Mouse (Mus musculus) liver, embryonic 14.5 days (tissue): ENCODE results near the gene Itfg2. TPM values are rescaled to one million over a fixed set of nuclear protein-coding genes. Genes with fewer than 3 reads are reported as not detected.

ENCODE experiments used
- ATAC-seq: fragments of 200-750 bp; cut with Nextera tagmentation; 2 replicates; pipeline ENCODE4 v1.8.0; 2017; ENCODE audit warnings: moderate number of reproducible peaks, mild to moderate bottlenecking, moderate library complexity; ENCODE audit not compliant: insufficient read depth
- DNase-seq, 3 experiments: peaks; one replicate each; pipeline ENCODE4 v3.0.0-alpha.2; 2012 to 2013; ENCODE audit warnings: low read depth in 3 of 3, low spot score in 3 of 3
- H3K27ac ChIP-seq: fragments of 300-500 bp; sonication (generic); 2 replicates; pipeline ENCODE4 v1.5.1; 2014; ENCODE audit warnings: moderate library complexity, mild to moderate bottlenecking, control low read depth, inconsistent platforms
- H3K27me3 ChIP-seq: fragments of 300-500 bp; sonication (generic); 2 replicates; pipeline ENCODE4 v1.6.1; 2014; ENCODE audit warnings: mild to moderate bottlenecking, low read length, moderate library complexity; ENCODE audit not compliant: control insufficient read depth, insufficient read depth
- H3K36me3 ChIP-seq: fragments of 300-500 bp; sonication (generic); replicated peaks from 2 replicates; pipeline ENCODE4 v1.6.1; 2014; ENCODE audit warnings: low read depth; ENCODE audit not compliant: control insufficient read depth, insufficient read depth
- H3K4me1 ChIP-seq, 2 experiments: fragments of 200-500 bp in 1 of 2; fragments of 300-500 bp in 1 of 2; sonication (generic) in 1 of 2; replicated peaks; 2 replicates each; pipeline ENCODE4 v1.6.1; 2012 to 2014; ENCODE audit warnings: antibody characterized with exemption in 1 of 2, inconsistent platforms in 1 of 2, low read length in 1 of 2; ENCODE audit not compliant: control insufficient read depth in 2 of 2, insufficient read depth in 2 of 2
- H3K4me2 ChIP-seq: fragments of 300-500 bp; sonication (generic); 2 replicates; pipeline ENCODE4 v1.6.1; 2014; ENCODE audit warnings: low read depth, mild to moderate bottlenecking, control low read depth, moderate library complexity
- H3K4me3 ChIP-seq, 2 experiments: fragments of 200-500 bp in 1 of 2; fragments of 300-500 bp in 1 of 2; sonication (generic) in 1 of 2; 2 replicates each; pipeline ENCODE4 v1.5.1; 2012 to 2014; ENCODE audit warnings: low read depth in 2 of 2, low read length in 2 of 2, mild to moderate bottlenecking in 2 of 2, control low read depth in 1 of 2, inconsistent platforms in 1 of 2, moderate library complexity in 1 of 2; ENCODE audit not compliant: insufficient read depth in 1 of 2
- H3K9ac ChIP-seq: fragments of 300-500 bp; sonication (generic); replicated peaks from 2 replicates; pipeline ENCODE4 v1.6.1; 2014; ENCODE audit warnings: mild to moderate bottlenecking, control low read depth, moderate library complexity
- H3K9me3 ChIP-seq: fragments of 300-500 bp; sonication (generic); 2 replicates; pipeline ENCODE4 v1.6.1; 2016; ENCODE audit warnings: low read length, mixed read lengths; ENCODE audit not compliant: control insufficient read depth
- CTCF ChIP-seq: IDR thresholded peaks from 2 replicates; pipeline ENCODE4 v1.5.1; 2016; ENCODE audit warnings: antibody characterized with exemption, low read depth, control low read depth
- EP300 ChIP-seq: IDR thresholded peaks from 2 replicates; pipeline ENCODE4 v1.6.1; 2016; ENCODE audit warnings: antibody characterized with exemption, low read depth
- WGBS: fragments of 180-500 bp; shearing (Covaris S2); extraction: QIAGEN DNeasy Blood & Tissue Kit; methylation state at CpG from one replicate; pipeline ENCODE4 v1.1.7; 2014; ENCODE audit not compliant: insufficient replicate concordance; 5-methylcytosine and 5-hydroxymethylcytosine counted together
- polyA plus RNA-seq, 2 experiments: library from polyadenylated mRNA; depleted of rRNA in 1 of 2; stranded (reverse) in 1 of 2; unstranded in 1 of 2; fragments of >200 nt; fragmentation: Nextera tagmentation in 1 of 2; extraction: Ambion mirVana in 1 of 2; gene quantifications; 2 replicates each; pipeline versions ENCODE4 v1.2.1 to v1.2.3; 2012 to 2014

Gene Itfg2
- polyA plus RNA-seq, 2 experiments, result 8.7 to 9.4 TPM

- Histone ChIP-seq H3K9ac (no peak overlapping the region), H3K27ac (no peak overlapping the region), H3K36me3 (no peaks in the 10 kb centered on the region), H3K9me3 (no peaks in the 10 kb centered on the region), H3K4me2 (no peak overlapping the region), H3K4me1 (no peaks in the 10 kb centered on the region), H3K4me3 (no peak overlapping the region), H3K27me3 (no peaks in the 10 kb centered on the region)
- DNase-seq (no peak), ATAC-seq (no peak)
- WGBS, result 62% methylated on average over 5 of the region's 5 CpGs
- TF ChIP-seq CTCF (no peak), EP300 (no peak)
These were observed 32.5 kb upstream of the Itfg2 start for GRCm38 (mm10) chr6:128457186-128457585.

DNA sequence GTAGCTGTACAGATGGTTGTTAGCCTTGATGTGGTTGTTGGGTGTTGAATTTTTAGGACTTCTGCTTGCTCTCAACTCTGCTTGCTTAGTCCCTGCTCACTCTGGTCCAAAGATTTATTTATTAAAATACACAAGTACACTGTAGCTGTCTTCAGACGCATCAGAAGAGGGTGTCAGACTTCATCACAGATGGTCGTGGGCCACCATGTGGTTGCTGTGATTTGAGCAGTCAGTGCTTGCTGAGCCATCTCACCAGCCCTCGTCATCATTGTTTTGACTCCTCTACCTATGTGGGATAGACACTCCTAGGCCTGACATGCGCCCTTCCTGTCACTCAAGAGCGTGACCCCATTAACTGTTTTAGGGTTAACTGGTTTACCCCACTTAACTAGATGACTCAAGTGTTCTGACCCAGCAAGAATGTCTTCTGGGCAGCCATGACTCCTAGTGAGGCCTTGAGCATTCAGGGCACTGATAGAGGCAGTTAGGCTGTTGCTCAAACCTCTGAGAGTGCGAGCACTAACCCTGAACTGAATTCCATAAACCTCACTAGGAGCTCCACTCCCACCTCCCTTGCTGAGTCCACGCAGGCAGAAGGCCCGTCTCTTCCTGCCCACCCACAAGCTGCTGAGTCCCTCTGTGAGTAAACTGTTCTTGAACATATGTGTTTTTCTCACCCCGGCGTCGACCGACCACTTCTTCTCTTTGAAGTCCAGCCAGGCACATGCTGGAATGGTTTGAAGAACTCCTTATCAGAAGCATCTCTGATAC is 31.3 kb upstream of the Itfg2 start:
- no peak overlapping the region for H3K27ac ChIP-seq
- DNase-seq (no peak), ATAC-seq (no peak)
- TF ChIP-seq EP300, result no peak
- TF ChIP-seq CTCF, result no peak
- H3K9me3 ChIP-seq, result no peaks in the 10 kb centered on the region
- no peaks in the 10 kb centered on the region for H3K4me1 ChIP-seq
- no peak overlapping the region for H3K4me2 ChIP-seq
- no peak overlapping the region for H3K4me3 ChIP-seq
- H3K9ac ChIP-seq, result no peak overlapping the region
- no peaks in the 10 kb centered on the region for H3K27me3 ChIP-seq
- no peaks in the 10 kb centered on the region for H3K36me3 ChIP-seq
- WGBS, result 66% methylated on average over 12 of the region's 12 CpGs

GRCm38 (mm10) chr6:128447063-128447462 is 22.3 kb upstream of the Itfg2 start:
- no peak overlapping the region for H3K9ac ChIP-seq
- TF ChIP-seq CTCF, result no peak
- TF ChIP-seq EP300, result no peak
- WGBS, result 81% methylated on average over 5 of the region's 5 CpGs
- DNase-seq, result no peak
- no peak overlapping the region for H3K4me3 ChIP-seq
- no peak for ATAC-seq
- peaks cover 0 to 8% of the 10 kb centered on the region in 2 experiments; a peak in 3 of 4 replicates for H3K4me1 ChIP-seq
- H3K27me3 ChIP-seq, result no peaks in the 10 kb centered on the region
- H3K9me3 ChIP-seq, result no peaks in the 10 kb centered on the region
- no peaks in the 10 kb centered on the region for H3K36me3 ChIP-seq
- no peak overlapping the region for H3K27ac ChIP-seq
- H3K4me2 ChIP-seq, result no peak overlapping the region

- Histone ChIP-seq H3K36me3 (no peaks in the 10 kb centered on the region), H3K4me3 (peak overlapping the region in 1 of 2 experiments; percentile 15; a peak in 1 of 4 replicates), H3K9me3 (no peaks in the 10 kb centered on the region), H3K4me2 (peak overlapping the region; percentile 44), H3K4me1 (peaks cover 0 to 8% of the 10 kb centered on the region in 2 experiments; a peak in 3 of 4 replicates), H3K27ac (no peak overlapping the region), H3K9ac (no peak overlapping the region), H3K27me3 (no peaks in the 10 kb centered on the region)
- TF ChIP-seq CTCF, result peak; percentile 71
- TF ChIP-seq EP300, result no peak
- DNase-seq (no peak), ATAC-seq (peak; percentile 55; the same call in 1 of the 2 replicates)
- WGBS, result 12% methylated on average over 14 of the region's 14 CpGs
These were observed 21.2 kb upstream of the Itfg2 start for GRCm38 (mm10) chr6:128445761-128446535.

DNA sequence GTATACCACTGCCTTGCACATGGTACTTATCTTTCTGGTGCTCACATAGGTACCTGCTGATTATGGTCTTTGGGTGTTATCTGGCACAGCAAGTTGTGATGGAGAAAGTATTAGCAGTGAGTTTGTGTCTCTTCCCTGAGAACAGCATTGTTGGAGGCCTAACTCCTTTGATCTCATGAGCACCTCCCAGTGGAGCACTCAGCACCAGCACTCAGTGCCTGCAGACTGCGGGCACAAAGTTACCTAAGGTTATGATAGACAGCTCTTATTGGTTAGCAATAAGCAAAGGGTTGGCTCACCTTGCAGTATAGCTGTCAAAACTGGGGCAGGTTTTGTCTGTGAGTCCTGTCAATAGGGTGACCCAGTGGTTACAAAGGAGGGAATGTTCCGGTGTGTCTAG is 15.5 kb upstream of the Itfg2 start:
- WGBS, result 71% methylated on average over 2 of the region's 2 CpGs
- ATAC-seq (no peak), DNase-seq (no peak)
- no peak overlapping the region for H3K4me2 ChIP-seq
- peaks cover 18 to 24% of the 10 kb centered on the region in 2 experiments for H3K4me1 ChIP-seq
- no peak overlapping the region for H3K9ac ChIP-seq
- H3K9me3 ChIP-seq, result no peaks in the 10 kb centered on the region
- H3K4me3 ChIP-seq, result no peak overlapping the region
- TF ChIP-seq CTCF (peak; percentile 55), EP300 (peak; percentile 46; the same call in 1 of the 2 replicates)
- H3K36me3 ChIP-seq, result peaks cover 10% of the 10 kb centered on the region
- no peak overlapping the region; the same call in 1 of the 2 replicates for H3K27ac ChIP-seq
- no peaks in the 10 kb centered on the region for H3K27me3 ChIP-seq
